Mouse (Mus musculus) liver, adult (tissue): ENCODE data around the gene Hoxd11.

ENCODE experiments used
- GATA4 ChIP-seq: IDR thresholded peaks from 2 replicates; pipeline ENCODE4 v1.6.1; 2014; ENCODE audit warnings: mild to moderate bottlenecking, low read length; ENCODE audit not compliant: insufficient replicate concordance

Hoxd11 gene

DNA sequence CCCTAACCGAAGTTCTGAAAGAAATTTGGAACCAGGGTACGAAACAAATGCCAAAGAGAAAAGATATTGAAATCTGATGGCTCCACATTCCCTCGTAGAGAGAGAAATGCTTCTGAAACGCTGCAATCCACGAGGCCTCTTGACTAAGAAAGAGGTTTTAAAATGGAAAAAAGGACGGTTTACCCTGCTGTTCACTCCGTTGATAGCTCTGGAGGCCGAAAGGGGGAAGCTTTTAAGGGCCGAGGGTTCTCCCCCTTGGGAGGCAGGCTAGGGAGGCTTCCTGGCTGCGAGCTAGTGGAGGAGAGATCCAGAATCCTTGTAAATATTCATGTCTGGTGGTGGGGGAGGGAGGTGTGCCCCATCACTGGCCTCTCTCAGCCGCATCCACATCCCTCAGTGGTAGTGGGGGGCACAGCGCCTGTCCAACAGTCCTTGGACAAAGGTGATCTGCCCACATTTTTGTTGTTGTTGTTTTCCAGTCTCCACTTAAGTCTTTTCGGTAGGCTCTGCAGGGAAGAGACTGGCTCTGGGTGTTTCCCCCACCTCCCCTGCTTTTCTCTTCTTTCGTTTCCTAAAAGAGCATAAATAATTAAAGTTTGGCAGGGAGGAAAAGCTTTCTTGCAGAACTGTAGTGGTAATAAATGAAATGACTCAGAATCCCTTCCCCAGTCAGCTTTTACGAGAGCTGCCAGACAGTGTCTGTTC, at the start of gene Hoxd11:
Gene Hoxd11, plus strand, starts transcription at position 667 of the 705 bp plus-strand sequence.
- TF ChIP-seq GATA4, result no peak

DNA sequence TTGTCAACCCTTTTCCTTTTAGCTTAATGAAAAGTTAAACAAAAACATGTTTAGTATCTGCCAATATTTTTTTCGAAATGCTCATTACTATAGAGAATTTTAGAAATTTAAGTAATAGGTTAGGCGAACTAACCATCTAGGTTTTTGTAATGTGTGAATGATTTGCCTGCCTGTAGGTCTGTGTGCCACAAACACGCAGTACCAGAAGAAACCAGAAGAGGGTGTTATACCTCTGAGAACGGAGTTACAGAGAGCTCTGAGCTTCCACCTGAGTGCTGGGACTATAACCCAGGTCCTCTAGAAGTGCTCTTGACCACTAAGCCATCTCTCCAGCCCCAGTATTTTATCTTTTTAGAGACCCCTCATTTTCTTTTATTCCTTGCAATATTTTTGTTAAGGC, 43.9 kb upstream of the Hoxd11 start:
- TF ChIP-seq GATA4, result no peak

DNA sequence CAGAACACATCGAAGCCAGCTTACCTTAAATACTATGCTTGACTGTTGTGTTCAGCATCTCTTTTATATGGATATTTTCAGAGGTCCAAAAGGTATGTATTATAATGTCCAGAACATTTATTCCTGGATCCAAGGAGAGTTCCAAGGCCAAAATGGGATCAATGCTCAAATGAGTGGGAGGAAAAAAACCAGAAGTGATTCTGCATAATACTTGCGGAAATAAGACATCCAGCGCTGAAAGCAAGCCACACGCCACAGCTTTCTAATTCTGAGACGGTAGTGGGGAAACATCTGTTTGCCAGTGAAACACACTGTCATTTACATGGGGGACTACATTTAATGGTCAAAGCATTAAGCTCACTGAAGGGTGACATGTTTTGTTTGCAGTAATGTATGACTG, 36.9 kb upstream of the Hoxd11 start:
- TF ChIP-seq GATA4, result no peak

DNA sequence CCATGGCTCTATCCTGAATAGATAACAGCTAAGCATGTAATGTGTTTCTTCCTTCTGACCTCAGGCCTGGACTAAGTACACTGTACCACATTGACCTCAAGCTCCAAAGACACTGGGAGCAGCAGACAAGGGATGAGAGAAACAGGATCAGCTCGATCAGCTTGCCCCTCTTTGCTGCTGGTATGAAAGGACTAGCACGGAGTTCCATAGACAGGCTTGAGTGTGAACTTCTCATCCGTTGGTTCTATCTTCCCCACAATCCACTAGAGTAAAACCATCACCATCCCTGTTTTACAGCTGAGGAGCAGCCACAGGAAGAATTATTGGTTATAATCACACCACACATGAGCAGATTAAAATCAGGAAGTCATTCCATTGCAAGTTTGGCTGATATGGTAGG, 33.7 kb upstream of the Hoxd11 start:
- no peak for TF ChIP-seq GATA4

DNA sequence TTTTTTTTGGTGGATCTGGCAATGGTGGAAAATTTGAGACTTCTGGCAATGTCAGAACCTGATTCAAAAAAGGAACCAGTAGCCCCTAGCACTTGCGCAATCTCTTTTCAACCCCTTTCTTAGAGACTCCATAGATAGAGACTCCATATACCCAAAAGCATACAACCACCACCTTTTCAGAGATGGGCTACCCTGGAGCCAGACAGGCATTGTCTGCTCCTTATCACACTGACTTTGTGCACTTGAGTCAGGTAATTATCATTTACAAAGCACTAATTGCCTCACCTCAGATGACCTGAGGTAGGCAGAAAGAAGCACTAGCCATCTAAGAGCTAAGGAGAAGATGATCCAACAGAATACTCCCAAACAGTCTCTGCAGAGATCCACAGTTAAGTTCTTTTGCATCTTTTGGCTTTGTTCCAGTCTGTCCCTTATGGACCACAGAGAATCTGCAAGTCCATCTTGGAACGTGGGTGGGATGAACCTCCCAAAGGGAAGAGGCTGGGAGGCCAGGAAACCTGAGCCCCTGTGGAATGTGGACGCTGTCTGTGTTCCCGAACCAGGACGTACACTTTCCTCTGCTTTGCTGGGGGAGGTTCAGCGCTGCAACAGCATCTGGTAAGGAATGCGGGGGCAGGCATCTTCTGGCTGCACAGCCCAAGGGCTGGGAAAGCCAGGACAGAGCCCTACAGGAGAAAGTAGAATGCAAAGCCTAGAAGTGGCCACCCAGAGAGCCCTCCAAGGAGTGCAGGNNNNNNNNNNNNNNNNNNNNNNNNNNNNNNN, 32.1 kb upstream of the Hoxd11 start:
- no peak for TF ChIP-seq GATA4

DNA sequence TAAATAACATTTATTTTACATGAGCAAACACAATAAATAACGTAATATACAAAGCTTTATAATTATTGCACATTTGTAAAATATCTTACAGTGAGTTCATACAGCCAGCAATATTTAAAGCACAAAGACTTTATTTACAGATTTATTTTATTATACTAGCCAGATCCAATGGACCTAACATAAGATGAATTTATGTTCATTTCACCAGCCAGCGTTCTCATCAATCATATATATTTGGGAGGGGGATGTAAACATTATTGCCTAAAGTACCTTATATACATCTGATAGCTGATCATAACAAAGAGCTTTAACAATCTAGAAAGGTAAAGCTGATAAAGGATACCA, 26.4 kb upstream of the Hoxd11 start:
- TF ChIP-seq GATA4, result no peak

DNA sequence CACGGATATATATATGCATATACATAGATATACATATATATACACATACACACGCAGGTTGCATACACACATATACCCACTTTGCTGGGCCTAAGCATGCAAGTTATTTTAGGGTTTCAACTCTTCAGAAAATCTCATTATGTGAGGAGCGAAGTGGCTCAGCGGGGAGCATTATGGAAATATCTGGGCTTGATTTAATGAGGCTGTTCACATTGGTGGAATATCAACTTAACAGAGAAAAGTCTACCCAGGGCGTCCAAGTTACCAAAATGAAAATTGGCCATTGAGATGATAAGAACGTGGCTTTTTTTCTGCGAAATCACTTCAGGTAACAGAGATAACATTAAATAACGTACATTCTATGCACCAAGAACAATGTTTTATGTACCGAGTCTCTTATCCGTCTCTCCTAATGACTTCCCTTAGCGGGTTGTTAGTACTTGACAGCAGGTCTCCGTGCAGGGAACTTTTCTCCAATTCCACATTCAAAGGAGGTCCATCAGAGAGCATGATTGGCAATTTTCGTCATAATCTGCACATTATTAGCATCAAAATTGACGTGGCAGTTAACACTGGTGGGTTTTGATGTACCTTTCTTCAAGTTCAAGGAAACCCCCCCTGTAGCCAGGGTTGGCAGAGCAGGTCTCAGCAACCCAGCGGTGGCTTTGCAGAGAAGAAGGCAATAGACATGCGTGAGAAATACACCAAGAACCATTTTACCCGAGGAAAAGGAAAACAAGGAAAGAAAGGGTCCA, 25.4 kb upstream of the Hoxd11 start:
- TF ChIP-seq GATA4, result no peak

DNA sequence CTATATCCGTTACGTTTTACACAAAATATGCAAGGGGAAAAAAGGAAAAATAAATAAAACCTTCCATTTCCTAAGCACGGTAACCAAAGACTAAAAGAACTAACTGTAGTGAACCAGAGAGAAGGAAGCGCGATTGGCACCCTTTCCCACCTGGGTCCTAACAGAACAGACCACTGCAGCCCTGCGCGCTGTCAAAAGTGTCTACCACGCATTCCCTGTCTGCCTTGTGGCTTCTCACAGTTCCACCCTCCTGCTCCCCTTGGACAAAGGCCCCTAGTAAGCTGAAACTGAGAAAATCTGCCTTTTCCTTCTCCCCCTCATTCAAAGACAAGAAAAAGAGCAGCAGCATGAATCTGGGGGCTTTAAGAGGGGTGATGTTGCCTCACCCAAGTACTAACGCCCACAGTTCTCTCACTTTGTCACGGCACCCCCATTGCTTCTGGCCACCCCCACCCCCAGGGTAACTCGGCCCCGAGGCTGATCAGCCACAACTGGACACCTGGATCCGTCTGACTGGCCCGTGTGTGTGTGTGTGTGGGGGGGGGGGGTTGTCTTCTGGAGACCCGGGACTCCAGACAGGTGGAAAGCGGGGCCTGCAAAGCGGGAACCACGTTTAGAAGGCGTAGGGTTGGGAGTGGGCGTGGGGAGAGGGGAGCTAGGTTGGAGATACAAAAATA, 24.5 kb upstream of the Hoxd11 start:
- TF ChIP-seq GATA4, result no peak

DNA sequence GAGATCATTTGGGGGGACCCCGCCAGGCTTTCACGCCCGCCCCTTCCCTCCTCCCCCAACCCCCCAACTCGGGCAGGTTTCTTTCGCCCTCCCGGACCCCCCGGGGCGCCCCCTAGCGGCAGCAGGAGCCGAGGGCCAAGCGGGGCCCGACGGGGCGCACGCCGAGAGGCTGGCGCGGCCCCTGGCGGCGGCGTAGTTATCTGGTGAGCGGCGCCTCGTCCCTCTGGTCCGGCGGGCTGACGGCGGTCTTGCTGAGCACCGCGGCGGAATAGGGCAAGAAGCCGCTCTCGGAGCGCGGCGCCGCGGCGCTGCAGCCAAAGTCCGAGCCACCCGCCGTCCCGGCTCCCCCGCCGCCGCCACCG, 24.0 kb upstream of the Hoxd11 start:
- TF ChIP-seq GATA4, result no peak

DNA sequence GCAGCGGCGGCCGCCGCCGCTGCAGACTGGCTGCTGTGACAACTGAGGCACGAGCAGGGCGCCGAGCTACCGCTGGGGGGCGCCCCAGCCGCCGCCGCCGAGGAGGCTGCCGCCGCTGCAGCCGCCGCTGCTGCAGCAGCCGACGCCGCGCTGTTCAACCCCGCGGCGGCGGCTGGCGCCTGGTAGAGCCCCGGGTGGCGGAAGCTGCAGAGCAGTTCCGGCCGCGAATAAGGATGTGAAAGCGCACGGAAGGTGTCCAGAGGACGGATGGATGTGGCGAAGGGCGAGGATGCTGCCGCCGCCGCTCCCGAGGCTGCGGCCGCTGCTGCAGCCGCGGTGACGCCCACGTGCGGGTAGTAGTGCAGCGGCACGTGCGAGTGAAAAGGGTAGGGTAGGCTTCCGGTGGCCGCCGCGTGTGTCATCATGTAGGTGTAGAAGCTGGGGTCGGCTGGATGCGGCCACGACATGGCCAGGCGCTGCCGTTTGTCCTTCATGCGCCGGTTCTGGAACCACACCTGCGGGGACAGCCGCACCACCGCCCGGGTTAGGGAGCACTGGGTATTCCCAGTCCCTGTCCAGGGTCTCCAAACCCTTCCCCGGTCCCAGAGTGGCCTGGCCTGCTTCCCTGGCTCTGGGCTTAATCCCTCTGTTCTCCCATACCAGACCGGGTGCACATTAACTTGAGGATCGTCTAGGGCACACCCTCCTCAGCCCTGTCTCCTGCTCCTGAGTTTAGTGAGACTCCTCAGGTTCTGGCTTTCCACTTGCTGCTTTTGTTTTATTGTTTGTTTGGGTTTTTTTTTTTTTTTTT, 23.3 kb upstream of the Hoxd11 start:
- no peak for TF ChIP-seq GATA4

DNA sequence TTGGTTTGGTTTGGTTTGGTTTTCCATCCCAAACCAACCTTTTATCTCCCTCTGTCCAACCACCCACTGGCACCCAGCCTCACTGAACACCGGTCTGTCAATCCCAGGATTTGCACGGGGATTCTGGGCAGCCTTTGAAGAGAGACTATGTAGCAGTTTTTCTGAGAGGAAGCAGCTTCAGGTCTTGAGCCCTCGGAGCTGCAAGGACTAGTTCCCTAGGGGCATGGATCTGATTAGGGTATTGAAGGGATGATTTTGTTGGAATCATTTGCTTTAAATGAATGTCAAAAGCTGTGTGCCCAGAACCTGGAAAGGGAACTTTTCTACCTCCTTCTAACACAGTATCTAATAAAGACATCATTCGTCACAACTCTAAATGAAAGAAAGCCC, 22.7 kb upstream of the Hoxd11 start:
- no peak for TF ChIP-seq GATA4

DNA sequence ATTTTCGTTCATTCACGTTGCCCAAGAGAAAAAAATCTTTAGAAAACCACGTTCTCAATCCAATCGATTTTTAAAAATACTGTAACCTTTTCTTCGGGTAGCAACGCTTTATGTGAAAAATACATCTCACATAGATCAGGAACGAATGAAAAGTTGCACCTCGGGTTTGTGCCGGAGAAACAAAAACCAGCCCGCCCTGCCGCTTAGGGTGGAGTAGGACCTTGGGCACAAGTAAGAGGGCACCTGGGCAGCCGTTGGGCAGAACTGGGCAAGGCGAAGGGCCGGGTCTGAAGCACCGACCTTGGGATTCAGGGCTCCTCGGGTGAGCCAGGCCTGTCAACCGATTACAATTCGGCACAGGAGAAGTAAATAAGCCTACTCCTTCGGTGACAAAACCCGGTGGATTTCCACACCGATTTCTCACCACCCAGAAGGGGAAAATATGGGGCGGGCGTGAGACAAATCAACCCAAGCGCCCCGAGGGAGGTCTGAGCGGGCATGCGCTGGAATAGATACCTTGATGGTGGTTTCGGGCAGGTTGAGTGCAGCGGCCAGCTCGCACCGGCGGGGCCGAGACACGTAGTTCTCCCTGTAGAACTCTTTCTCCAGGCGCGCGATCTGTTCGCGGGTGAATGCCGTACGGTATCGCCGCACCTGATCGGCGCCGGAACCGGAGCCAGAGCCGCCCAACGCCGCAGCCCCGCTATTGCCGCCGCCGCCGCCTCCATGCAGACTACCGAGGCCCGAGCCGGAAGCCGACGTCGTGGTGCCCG, 21.9 kb upstream of the Hoxd11 start:
- no peak for TF ChIP-seq GATA4

DNA sequence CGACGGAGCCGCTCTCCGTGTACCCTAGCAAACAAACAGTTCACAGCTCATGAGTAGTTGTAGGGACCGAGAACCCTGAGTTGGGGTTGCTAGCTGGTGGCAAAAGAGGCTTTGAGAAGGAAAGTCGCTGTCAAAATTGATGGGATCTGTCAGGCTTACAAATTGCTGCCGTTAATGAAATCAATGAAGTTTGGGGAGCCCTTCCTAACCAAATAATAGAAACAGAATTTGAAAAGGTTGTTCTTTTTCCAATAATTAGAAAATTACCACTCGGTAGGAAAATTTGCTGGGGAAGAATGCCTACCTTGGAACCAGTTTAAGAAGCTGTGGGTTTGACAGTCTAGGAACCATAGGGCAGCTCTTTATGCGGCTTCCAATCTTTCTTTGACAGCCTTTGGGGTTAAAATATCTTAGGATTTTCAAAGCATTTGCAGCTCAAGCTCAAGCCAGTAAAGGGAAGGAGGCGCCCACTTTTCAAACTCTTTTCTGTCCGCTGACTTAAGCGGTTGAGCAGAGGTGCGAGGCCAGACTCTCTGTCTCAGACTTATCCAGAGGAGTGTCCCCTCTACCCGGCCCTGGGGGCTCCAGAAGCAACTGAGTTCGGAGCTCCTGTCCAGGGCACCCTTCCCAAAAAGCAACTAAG, 21.2 kb upstream of the Hoxd11 start:
- TF ChIP-seq GATA4, result no peak
